Mouse (Mus musculus) heart, adult 2 months (tissue): Measurements from ENCODE around the gene Ifrd2.

Source experiments
- CTCF ChIP-seq: fragments of 200-600 bp; IDR thresholded peaks from 2 replicates; pipeline ENCODE4 v1.8.1; 2022; ENCODE audit warnings: antibody characterized with exemption, mild to moderate bottlenecking, moderate library complexity
- EP300 ChIP-seq: fragments of 200-500 bp; IDR thresholded peaks from 2 replicates; pipeline ENCODE4 v1.6.1; 2011; ENCODE audit warnings: low read depth, low read length, control low read depth; ENCODE audit not compliant: insufficient read depth
- POLR2A ChIP-seq: fragments of 200-500 bp; IDR thresholded peaks from 2 replicates; pipeline ENCODE4 v1.6.1; 2011; ENCODE audit warnings: mild to moderate bottlenecking, low read depth, low read length, control low read depth; ENCODE audit not compliant: insufficient read depth

- TF ChIP-seq CTCF (no peak), EP300 (no peak), POLR2A (no peak)
These were observed 20.3 kb downstream of the Ifrd2 start for GRCm38 (mm10) chr9:107607653-107608245.
